ENCODE assay signal across 27 mouse cellular contexts in genomic region chr11:5872707-5873106, GRCm38 (mm10). TPM values are rescaled to one million over a fixed set of nuclear protein-coding genes. Genes with fewer than 3 reads are reported as not detected.
A peak's percentile ranks its signal among the peaks of the same experiment; 100 is the strongest.
DNase-seq lines count a peak whose midpoint lies in the region; ATAC-seq lines count a peak whose summit lies in the region.
"Had no signal": no experiment of that assay in that cellular context is flagged by ENCODE, and none has a peak within 500 bp of the region (broad histone marks: within the 10 kb centered on the region; RNA-seq: fewer than 3 reads in every experiment).

No protein-coding gene starts in this region.

- peaks cover 17% of the 10 kb centered on the region for H3K4me1 ChIP-seq in neural tube, embryonic 15.5 days

- H3K9me3 ChIP-seq in neural tube, embryonic 15.5 days (replicated peaks): no peaks in the 10 kb centered on the region
- H3K9me3 ChIP-seq: G1E had no signal

- no peak overlapping the region for H3K27ac ChIP-seq in neural tube, embryonic 15.5 days (replicated peaks)

- peak; percentile 18 to 68 for DNase-seq in adrenal gland, adult (ENCODE audit: inconsistent age in 2 of 2, low spot score in 1 of 2)
- DNase-seq in adrenal gland, postnatal 25 days: no peak
- peak; percentile 12 for DNase-seq in cerebellum, adult 11-12 months
- peak; percentile 53 for DNase-seq in NIH3T3 (ENCODE audit: low read depth)
- DNase-seq: adrenal gland, adult 2 months; adrenal gland, adult 8-10 months; adrenal gland, postnatal 10 days; adrenal gland, postnatal 14 days; adrenal gland, postnatal 36 days; B cell, adult 2 months; cerebellum, adult 11 months; cerebellum, adult 18-20 months; cerebellum, adult 2 months; cerebellum, adult 8-10 months; cerebellum, adult 9-10 months; cerebellum, adult 9-11 months; cerebellum, postnatal 10 days had no signal

- no peak overlapping the region for H3K9ac ChIP-seq in neural tube, embryonic 15.5 days (replicated peaks)

- H3K27me3 ChIP-seq in neural tube, embryonic 15.5 days (replicated peaks): no peaks in the 10 kb centered on the region
- H3K27me3 ChIP-seq: CH12.LX, Patski had no signal

- H3K36me3 ChIP-seq in neural tube, embryonic 15.5 days: peaks cover 44% of the 10 kb centered on the region

- H3K4me2 ChIP-seq in neural tube, embryonic 15.5 days: no peak overlapping the region

- ATAC-seq in cerebellum, adult (ENCODE audit: insufficient number of reproducible peaks, low FRiP score, low TSS enrichment): no peak
- no peak for ATAC-seq in neural tube, embryonic 15.5 days (ENCODE audit: low FRiP score)
- ATAC-seq: activated CD4-positive, CD25-positive, alpha-beta regulatory T cell, adult 4 months; CD4-positive, CD25-positive, alpha-beta regulatory T cell, adult 4 months; Patski had no signal

- no peak overlapping the region for H3K4me3 ChIP-seq in neural tube, embryonic 15.5 days (replicated peaks)

- WGBS in neural tube, embryonic 15.5 days: 97% methylated on average over 11 of the region's 11 CpGs

RNA-seq across cellular contexts. Expression of gene Pold2, which starts 5.4 kb away (rescaled TPM):
- total RNA-seq in adrenal gland, postnatal 25 days (2021): 33.6 and 42.2 TPM in 2 replicates
- polyA plus RNA-seq in neural tube, embryonic 15.5 days (2015; fragmentation: Nextera tagmentation; extraction: Ambion mirVana): 64.5 and 81.0 TPM in 2 replicates

RNA-seq across cellular contexts. Expression of gene Aebp1, which starts 11.0 kb away (rescaled TPM):
- total RNA-seq in adrenal gland, postnatal 25 days (2021): 399 and 434 TPM in 2 replicates
- 22.1 and 24.3 TPM in 2 replicates for polyA plus RNA-seq in neural tube, embryonic 15.5 days (2015; fragmentation: Nextera tagmentation; extraction: Ambion mirVana)
- total RNA-seq: G1E, MEL had no signal
- polyA plus RNA-seq: G1E had no signal

RNA-seq across cellular contexts. Expression of gene Myl7, which starts 25.9 kb away (rescaled TPM):
- not detected in 2 replicates for total RNA-seq in adrenal gland, postnatal 25 days (2021)
- polyA plus RNA-seq in neural tube, embryonic 15.5 days (2015; fragmentation: Nextera tagmentation; extraction: Ambion mirVana): 1.4 and 10.6 TPM in 2 replicates
- total RNA-seq: adrenal gland, adult 18-20 months; adrenal gland, adult 2 months; adrenal gland, postnatal 14 days; adrenal gland, postnatal 36 days; G1E; MEL had no signal
- polyA plus RNA-seq: activated CD4-positive, CD25-positive, alpha-beta regulatory T cell, adult 4 months; C2C12; CD4-positive, CD25-positive, alpha-beta regulatory T cell, adult 4 months; cerebellum, adult 2 months; G1E; Patski had no signal

RNA-seq across cellular contexts. Expression of gene Polm, which starts 34.9 kb away (rescaled TPM):
- 12.0 and 13.8 TPM in 2 replicates for total RNA-seq in adrenal gland, postnatal 25 days (2021)
- polyA plus RNA-seq in neural tube, embryonic 15.5 days (2015; fragmentation: Nextera tagmentation; extraction: Ambion mirVana): 6.5 and 8.5 TPM in 2 replicates
